Mouse (Mus musculus) midbrain, postnatal 0 days (tissue): ENCODE measurements at regions not wholly inside any gene's neighbourhood (a gene's known extent, or its start where the extent isn't known, plus 50 kb on each side); places are given as distances from the start of the nearest gene placed in this dataset.
A peak's percentile ranks its signal among the peaks of the same experiment; 100 is the strongest.

ENCODE experiments used
- ATAC-seq: fragments of 200-750 bp; cut with Nextera tagmentation; 2 replicates; pipeline ENCODE4 v1.8.0; 2017; ENCODE audit warnings: moderate number of reproducible peaks, mild to moderate bottlenecking, moderate TSS enrichment, moderate library complexity; ENCODE audit not compliant: low FRiP score
- DNase-seq: peaks from one replicate; pipeline ENCODE4 v3.0.0-alpha.2; 2015; ENCODE audit warnings: low spot score
- H3K27ac ChIP-seq: fragments of 300-500 bp; sonication (generic); 2 replicates; pipeline ENCODE4 v1.5.1; 2014; ENCODE audit warnings: low read depth, mild to moderate bottlenecking, low read length, mixed read lengths
- H3K27me3 ChIP-seq: fragments of 300-500 bp; sonication (generic); 2 replicates; pipeline ENCODE4 v1.6.1; 2014; ENCODE audit warnings: low read length, control low read depth, mixed read lengths; ENCODE audit not compliant: insufficient read depth
- H3K36me3 ChIP-seq: fragments of 300-500 bp; sonication (generic); 2 replicates; pipeline ENCODE4 v1.6.1; 2014; ENCODE audit warnings: low read length, control low read depth, mixed read lengths; ENCODE audit not compliant: insufficient read depth
- H3K4me1 ChIP-seq: fragments of 300-500 bp; sonication (generic); 2 replicates; pipeline ENCODE4 v1.6.1; 2014; ENCODE audit warnings: mild to moderate bottlenecking, control low read depth, antibody characterized with exemption, low read length, mixed read lengths; ENCODE audit not compliant: insufficient read depth
- H3K4me2 ChIP-seq: fragments of 300-500 bp; sonication (generic); 2 replicates; pipeline ENCODE4 v1.6.1; 2014; ENCODE audit warnings: low read depth, mild to moderate bottlenecking, low read length, mixed read lengths; ENCODE audit not compliant: poor library complexity, severe bottlenecking
- H3K4me3 ChIP-seq: fragments of 300-500 bp; sonication (generic); 2 replicates; pipeline ENCODE4 v1.5.1; 2014; ENCODE audit warnings: low read depth, mild to moderate bottlenecking, low read length, moderate library complexity
- H3K9ac ChIP-seq: fragments of 300-500 bp; sonication (generic); replicated peaks from 2 replicates; pipeline ENCODE4 v1.6.1; 2014; ENCODE audit warnings: mild to moderate bottlenecking, low read length, moderate library complexity, mixed read lengths; ENCODE audit not compliant: poor library complexity, severe bottlenecking
- H3K9me3 ChIP-seq: fragments of 300-500 bp; sonication (generic); 2 replicates; pipeline ENCODE4 v1.6.1; 2016; ENCODE audit warnings: low read length, control low read depth
- CTCF ChIP-seq: IDR thresholded peaks from 2 replicates; pipeline ENCODE4 v1.5.1; 2016; ENCODE audit warnings: antibody characterized with exemption, mild to moderate bottlenecking
- WGBS: fragments of 180-500 bp; shearing (Covaris S2); extraction: QIAGEN DNeasy Blood & Tissue Kit; methylation state at CpG from one replicate; pipeline ENCODE4 v1.1.7; 2014; 5-methylcytosine and 5-hydroxymethylcytosine counted together

- no peaks in the 10 kb centered on the region for H3K36me3 ChIP-seq
- ATAC-seq (0 out of 2 replicates have a peak, but pooled peaks have one; percentile 31), DNase-seq (peak; percentile 22)
- H3K9me3 ChIP-seq = no peaks in the 10 kb centered on the region
- H3K4me2 ChIP-seq = no peak overlapping the region
- H3K27ac ChIP-seq = no peak overlapping the region
- no peak overlapping the region for H3K9ac ChIP-seq
- no peaks in the 10 kb centered on the region for H3K4me1 ChIP-seq
- 41% methylated on average over 4 of the region's 4 CpGs for WGBS
- no peaks in the 10 kb centered on the region for H3K27me3 ChIP-seq
- no peak for TF ChIP-seq CTCF
- H3K4me3 ChIP-seq = no peak overlapping the region
Observed at GRCm38 (mm10) chr10:101321080-101321717, 360.1 kb upstream of the Mgat4c start.

GRCm38 (mm10) chr10:101324537-101324936 lies 356.8 kb upstream of the Mgat4c start:
- ATAC-seq = no peak
- Histone ChIP-seq H3K27ac (no peak overlapping the region), H3K9me3 (no peaks in the 10 kb centered on the region), H3K27me3 (no peaks in the 10 kb centered on the region), H3K4me1 (no peaks in the 10 kb centered on the region), H3K36me3 (no peaks in the 10 kb centered on the region), H3K4me3 (no peak overlapping the region), H3K9ac (no peak overlapping the region), H3K4me2 (no peak overlapping the region)
- no peak for TF ChIP-seq CTCF
- WGBS = 89% methylated on average over 1 of the region's 1 CpGs
- no peak for DNase-seq

GRCm38 (mm10) chr10:101328545-101328944 lies 352.7 kb upstream of the Mgat4c start:
- Histone ChIP-seq H3K4me3 (no peak overlapping the region), H3K9ac (no peak overlapping the region), H3K36me3 (no peaks in the 10 kb centered on the region), H3K27ac (no peak overlapping the region), H3K9me3 (no peaks in the 10 kb centered on the region), H3K4me1 (no peaks in the 10 kb centered on the region), H3K27me3 (no peaks in the 10 kb centered on the region), H3K4me2 (no peak overlapping the region)
- 95% methylated on average over 1 of the region's 1 CpGs for WGBS
- DNase-seq = no peak
- no peak for ATAC-seq
- no peak for TF ChIP-seq CTCF

GRCm38 (mm10) chr10:101330109-101330508 lies 351.2 kb upstream of the Mgat4c start:
- H3K9me3 ChIP-seq = no peaks in the 10 kb centered on the region
- H3K4me3 ChIP-seq = no peak overlapping the region
- no peak overlapping the region for H3K27ac ChIP-seq
- no peaks in the 10 kb centered on the region for H3K4me1 ChIP-seq
- 81% methylated on average over 3 of the region's 3 CpGs for WGBS
- TF ChIP-seq CTCF = no peak
- H3K4me2 ChIP-seq = no peak overlapping the region
- no peaks in the 10 kb centered on the region for H3K27me3 ChIP-seq
- no peak for DNase-seq
- H3K36me3 ChIP-seq = no peaks in the 10 kb centered on the region
- H3K9ac ChIP-seq = no peak overlapping the region
- no peak for ATAC-seq

- TF ChIP-seq CTCF = no peak
- Histone ChIP-seq H3K27me3 (no peaks in the 10 kb centered on the region), H3K4me1 (no peaks in the 10 kb centered on the region; the same call in 1 of the 2 replicates), H3K4me2 (no peak overlapping the region), H3K9ac (no peak overlapping the region), H3K4me3 (no peak overlapping the region), H3K27ac (no peak overlapping the region), H3K9me3 (no peaks in the 10 kb centered on the region), H3K36me3 (no peaks in the 10 kb centered on the region)
- 80% methylated on average over 1 of the region's 3 CpGs for WGBS
- DNase-seq = no peak
- ATAC-seq = no peak
Observed at GRCm38 (mm10) chr10:101335136-101335535, 346.2 kb upstream of the Mgat4c start.

- no peaks in the 10 kb centered on the region for H3K27me3 ChIP-seq
- H3K36me3 ChIP-seq = no peaks in the 10 kb centered on the region
- peak; percentile 27 for DNase-seq
- no peak overlapping the region for H3K27ac ChIP-seq
- no peaks in the 10 kb centered on the region for H3K9me3 ChIP-seq
- H3K9ac ChIP-seq = no peak overlapping the region
- H3K4me2 ChIP-seq = no peak overlapping the region
- no peak for ATAC-seq
- no peak for TF ChIP-seq CTCF
- no peaks in the 10 kb centered on the region; the same call in 1 of the 2 replicates for H3K4me1 ChIP-seq
- WGBS = 86% methylated on average over 3 of the region's 3 CpGs
- H3K4me3 ChIP-seq = no peak overlapping the region
Observed at GRCm38 (mm10) chr10:101339565-101339964, 341.7 kb upstream of the Mgat4c start.
